Mouse (Mus musculus) frontal cortex, adult 2 months (tissue): ENCODE results near the gene Dtl. TPM values are rescaled to one million over a fixed set of nuclear protein-coding genes. Genes with fewer than 3 reads are reported as not detected.
"Not testable (repeated sequence)": the region's sequence is repeated elsewhere in the genome, so short reads cannot be mapped to it uniquely, and the experiment has no call there.

Source experiments
- DNase-seq, 2 experiments: peaks; one replicate each; pipeline ENCODE4 v3.0.0; 2022; ENCODE audit warnings: low spot score in 1 of 2; ENCODE audit errors: extremely low spot score in 1 of 2
- polyA plus RNA-seq: library from polyadenylated mRNA; depleted of rRNA; stranded (reverse); fragments of >200 nt; gene quantifications from 2 replicates; pipeline ENCODE4 v1.2.3, GENCODE M21; 2012

The Dtl gene
- polyA plus RNA-seq, 1 experiment, result 4.3 TPM

GRCm38 (mm10) chr1:191520194-191520593 is 55.1 kb downstream of the Dtl start:
- DNase-seq, result no peak

- no peak for DNase-seq
These were observed 55.8 kb downstream of the Dtl start for GRCm38 (mm10) chr1:191519329-191520066.

- no peak for DNase-seq
These were observed 56.4 kb downstream of the Dtl start for GRCm38 (mm10) chr1:191518911-191519310.

- no peak for DNase-seq
These were observed 57.4 kb downstream of the Dtl start for GRCm38 (mm10) chr1:191517969-191518368.

DNA sequence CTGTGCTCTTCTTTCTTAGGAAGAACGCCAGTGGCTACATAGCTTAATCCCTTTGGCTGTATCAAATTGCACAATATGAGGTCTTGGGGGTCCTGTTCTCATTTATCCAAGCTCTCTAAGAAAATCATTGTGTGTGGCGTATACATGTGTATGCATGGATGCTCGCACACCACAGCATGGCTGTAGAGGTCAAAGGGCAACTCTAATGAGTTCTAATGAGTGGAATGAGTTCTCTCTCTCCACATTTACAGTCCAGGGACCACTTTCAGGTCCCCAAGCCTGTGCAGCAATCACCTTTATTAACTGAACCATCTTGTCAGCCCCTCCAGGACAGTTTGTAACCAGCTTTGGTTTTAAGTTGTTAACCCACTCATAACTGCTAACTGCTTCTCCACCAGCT is 58.3 kb downstream of the Dtl start:
- no peak for DNase-seq

DNA sequence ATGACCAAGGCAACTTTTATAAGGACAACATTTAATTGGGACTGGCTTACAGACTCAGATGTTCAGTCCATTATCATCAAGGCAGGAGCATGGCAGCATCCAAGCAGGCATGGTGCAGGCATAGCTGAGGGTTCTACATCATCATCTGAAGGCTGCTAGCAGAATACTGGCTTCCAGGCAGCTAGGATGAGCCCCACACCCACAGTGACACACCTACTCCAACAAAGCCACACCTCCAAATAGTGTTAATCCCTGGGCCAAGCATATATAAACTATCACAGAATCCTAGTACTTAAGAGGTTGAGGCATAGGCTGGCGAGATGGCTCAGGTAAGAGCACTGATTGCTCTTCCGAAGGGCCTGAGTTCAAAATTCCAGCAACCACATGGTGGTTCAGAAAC is 59.0 kb downstream of the Dtl start:
- not testable (repeated sequence) for DNase-seq

- no peak for DNase-seq
These were observed 62.1 kb downstream of the Dtl start for GRCm38 (mm10) chr1:191513195-191513594.

DNA sequence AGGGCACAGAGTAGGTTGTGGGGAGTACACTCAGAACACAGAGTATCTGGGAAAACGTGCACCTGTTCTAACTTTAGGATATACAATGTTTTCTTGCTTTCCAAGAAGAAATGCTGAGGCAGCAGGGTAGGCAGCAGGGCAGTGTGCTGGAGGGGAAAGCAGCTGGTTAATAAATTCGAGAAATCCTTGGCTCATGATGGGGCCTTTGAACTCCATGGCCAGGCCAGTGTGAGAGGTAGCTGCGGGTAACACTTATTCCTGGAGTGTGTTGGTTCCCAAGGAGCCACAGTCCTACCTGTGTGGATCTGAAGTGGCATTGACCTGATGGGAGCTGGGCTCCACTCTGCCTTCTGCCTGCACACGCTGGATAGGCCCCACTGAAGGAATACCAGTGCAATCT is 63.0 kb downstream of the Dtl start:
- no peak for DNase-seq

DNA sequence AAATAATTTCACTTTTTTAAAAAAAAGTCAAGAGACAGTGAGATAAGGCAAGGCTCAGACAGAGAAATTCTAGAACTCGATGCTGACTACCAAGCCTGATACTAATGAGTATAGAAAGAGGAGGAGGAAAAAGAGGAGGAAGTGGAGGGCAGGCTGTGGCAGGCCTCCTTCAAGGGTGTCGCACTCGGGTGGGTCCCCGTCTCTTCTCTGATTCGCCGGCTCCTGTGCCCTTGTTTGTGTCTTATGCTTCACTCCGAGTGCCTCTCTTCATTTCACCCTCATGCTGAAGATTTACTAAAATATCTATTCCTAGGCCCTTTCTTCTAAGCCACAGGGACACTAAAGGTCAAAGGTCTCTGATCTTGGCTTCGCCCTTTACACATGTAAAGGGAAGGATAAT is 63.8 kb downstream of the Dtl start:
- DNase-seq, result no peak

DNA sequence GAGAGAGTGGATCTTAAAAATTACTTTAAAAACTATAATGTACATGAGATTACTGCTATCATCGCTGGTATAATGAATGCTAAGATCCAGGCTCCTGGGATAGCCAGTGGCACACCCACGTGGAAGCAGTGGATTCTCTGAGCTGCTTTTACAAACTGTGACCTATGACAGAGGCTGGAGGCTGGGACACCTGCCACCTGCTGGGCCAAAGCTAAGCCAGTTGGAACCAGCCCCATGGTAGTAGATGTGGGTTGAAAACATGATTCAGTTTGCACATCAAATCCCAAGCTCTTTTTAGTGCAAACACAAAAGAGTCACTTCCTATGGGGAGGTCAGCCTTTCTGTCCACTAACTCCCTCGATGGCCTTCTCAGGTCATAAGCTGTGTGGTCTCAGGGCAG is 65.5 kb downstream of the Dtl start:
- DNase-seq, result no peak

DNA sequence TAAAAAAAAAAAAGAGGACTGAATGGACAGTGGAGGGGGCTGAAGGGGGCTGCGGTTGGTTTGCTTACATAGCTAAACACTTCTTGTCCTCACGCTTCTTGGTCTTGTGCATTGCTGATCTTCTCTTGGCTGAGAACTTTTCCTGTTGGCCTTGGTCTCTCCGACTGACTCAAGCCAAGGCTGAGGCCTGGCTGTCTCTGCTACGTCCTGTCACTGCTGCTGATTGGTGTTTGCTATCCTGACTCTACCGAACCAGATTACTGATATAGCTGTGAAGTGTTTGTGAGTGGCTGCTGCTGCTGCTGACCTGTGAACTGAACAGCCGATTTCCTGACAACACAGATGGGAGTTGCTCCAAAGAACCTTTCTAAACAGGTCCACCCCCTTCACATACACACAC is 66.2 kb downstream of the Dtl start:
- DNase-seq, result no peak

DNA sequence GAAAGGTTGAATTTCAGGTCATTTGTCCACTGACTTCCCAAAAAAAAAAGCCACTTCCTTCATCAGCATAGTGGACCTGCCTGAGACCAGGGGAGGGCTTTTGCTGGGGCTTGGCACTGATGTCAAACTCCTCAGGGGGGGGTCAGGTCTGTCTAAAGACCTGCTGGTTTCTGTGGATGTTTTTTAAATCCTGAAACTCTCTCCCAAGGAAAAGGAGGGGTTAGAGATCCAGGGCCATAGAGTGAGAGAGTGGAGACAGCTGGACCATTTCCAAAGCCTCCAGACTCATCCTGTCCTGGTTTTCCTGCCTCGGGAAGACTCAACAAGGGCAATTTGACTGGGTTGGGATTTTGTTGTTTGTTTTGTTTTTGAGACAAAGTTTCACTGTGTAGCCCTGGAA is 68.6 kb downstream of the Dtl start:
- no peak for DNase-seq

- DNase-seq, result no peak
These were observed 75.7 kb downstream of the Dtl start for GRCm38 (mm10) chr1:191499666-191500065.

DNA sequence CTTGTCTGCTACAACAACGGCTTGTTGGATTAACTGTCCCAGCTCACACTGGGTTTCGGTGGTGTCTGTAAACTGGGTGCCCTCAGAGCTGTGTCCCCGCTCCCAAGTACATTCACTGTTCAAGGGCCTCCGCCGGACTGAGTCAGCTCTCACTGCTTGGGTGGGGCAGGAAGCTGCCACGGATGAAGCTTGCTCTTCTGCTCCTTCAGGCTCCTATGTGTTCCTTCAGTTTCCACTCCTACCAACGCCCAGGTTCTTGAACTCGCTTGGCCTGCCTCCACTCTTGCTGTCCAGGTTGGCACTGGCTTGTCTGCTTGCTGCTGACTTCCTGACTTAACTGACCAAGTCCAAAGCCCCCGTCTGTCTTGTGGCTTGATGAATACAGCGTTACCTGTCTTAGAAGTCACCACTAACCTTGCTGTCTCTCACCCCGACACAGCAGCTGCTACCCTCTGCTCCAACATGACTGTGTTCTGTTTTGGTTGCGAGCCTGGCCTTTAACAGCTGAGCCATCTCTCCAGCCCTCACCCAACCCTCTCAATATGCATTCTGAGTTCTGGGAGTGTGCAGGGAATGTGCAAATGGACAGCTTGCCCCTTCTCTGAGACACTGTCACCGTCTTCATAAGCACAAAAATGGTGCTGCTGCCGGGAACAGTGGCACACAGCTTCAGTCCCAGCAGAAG is 76.9 kb downstream of the Dtl start:
- DNase-seq, result no peak

GRCm38 (mm10) chr1:191496676-191497075 is 78.7 kb downstream of the Dtl start:
- no peak for DNase-seq

- DNase-seq, result no peak
These were observed 80.3 kb downstream of the Dtl start for GRCm38 (mm10) chr1:191495051-191495467.

GRCm38 (mm10) chr1:191494303-191494655 is 81.1 kb downstream of the Dtl start:
- no peak for DNase-seq

- DNase-seq, result no peak
These were observed 81.7 kb downstream of the Dtl start for GRCm38 (mm10) chr1:191493476-191494302.

- no peak for DNase-seq
These were observed 84.9 kb downstream of the Dtl start for GRCm38 (mm10) chr1:191490446-191490845.
